ENCODE assay signal across 8 mouse cellular contexts in genomic region chr5:30886731-30887130, GRCm38 (mm10). TPM values are rescaled to one million over a fixed set of nuclear protein-coding genes. Genes with fewer than 3 reads are reported as not detected.
DNase-seq lines count a peak whose midpoint lies in the region; ATAC-seq and TF ChIP-seq lines count a peak whose summit lies in the region.

No protein-coding gene starts in this region.

- ATAC-seq in neural tube, embryonic 11.5 days (ENCODE audit: insufficient read depth, low FRiP score, low TSS enrichment), result no peak
- ATAC-seq in limb, embryonic 14.5 days (ENCODE audit: low FRiP score, low read depth), result no peak
- ATAC-seq in stomach, embryonic 16.5 days (ENCODE audit: insufficient read depth, low FRiP score), result no peak

- no peaks in the 10 kb centered on the region for H3K9me3 ChIP-seq in neural tube, embryonic 11.5 days (ENCODE audit: control insufficient read depth, low read length)
- H3K9me3 ChIP-seq in limb, embryonic 14.5 days (ENCODE audit: control insufficient read depth, low read length), result no peaks in the 10 kb centered on the region
- H3K9me3 ChIP-seq in stomach, embryonic 16.5 days (replicated peaks; ENCODE audit: control insufficient read depth, low read length), result no peaks in the 10 kb centered on the region

- H3K4me3 ChIP-seq in neural tube, embryonic 11.5 days (ENCODE audit: low read depth, low read length), result peak overlapping the region; percentile 78
- peak overlapping the region; percentile 80 for H3K4me3 ChIP-seq in limb, embryonic 14.5 days (replicated peaks; ENCODE audit: low read length)
- peak overlapping the region; percentile 88 for H3K4me3 ChIP-seq in stomach, embryonic 16.5 days (replicated peaks; ENCODE audit: low read length)

- peaks cover 3% of the 10 kb centered on the region; the same call in 1 of the 2 replicates for H3K36me3 ChIP-seq in neural tube, embryonic 11.5 days (ENCODE audit: control insufficient read depth, insufficient read depth, low read length)
- H3K36me3 ChIP-seq in limb, embryonic 14.5 days (ENCODE audit: control insufficient read depth, insufficient read depth, low read length), result peaks cover 14% of the 10 kb centered on the region
- H3K36me3 ChIP-seq in stomach, embryonic 16.5 days (ENCODE audit: control insufficient read depth, insufficient read depth, low read length), result 0 out of 2 replicates have a peak, but pooled peaks cover under 1% of the 10 kb centered on the region

- peak overlapping the region; percentile 61 for H3K9ac ChIP-seq in neural tube, embryonic 11.5 days (ENCODE audit: low read length)
- peak overlapping the region; percentile 75 for H3K9ac ChIP-seq in limb, embryonic 14.5 days (ENCODE audit: low read depth, low read length, severe bottlenecking)
- H3K9ac ChIP-seq in stomach, embryonic 16.5 days (ENCODE audit: low read length), result peak overlapping the region; percentile 89; the same call in 1 of the 2 replicates

- H3K4me2 ChIP-seq in neural tube, embryonic 11.5 days (ENCODE audit: low read depth), result peak overlapping the region; percentile 89
- H3K4me2 ChIP-seq in limb, embryonic 14.5 days (replicated peaks; ENCODE audit: low read depth, low read length, severe bottlenecking), result peak overlapping the region; percentile 77
- peak overlapping the region; percentile 89 for H3K4me2 ChIP-seq in stomach, embryonic 16.5 days (ENCODE audit: low read depth, low read length)

- peak; percentile 40 for DNase-seq in embryo, embryonic 10.5 days (ENCODE audit: low spot score)
- no peak for DNase-seq in embryo, embryonic 9.5 days (ENCODE audit: extremely low spot score)
- no peak for DNase-seq in neural tube, embryonic 11.5 days (ENCODE audit: low spot score)
- no peak for DNase-seq in neural tube, embryonic 10.5 days (ENCODE audit: extremely low spot score, low spot score)
- DNase-seq in limb, embryonic 14.5 days (ENCODE audit: low spot score), result no peak
- DNase-seq in right cerebral cortex, postnatal 4 days, result no peak
- DNase-seq in frontal cortex, postnatal 25 days (ENCODE audit: low spot score in 2 of 2), result no peak

- 40% methylated on average over 5 of the region's 5 CpGs for WGBS in neural tube, embryonic 11.5 days
- WGBS in limb, embryonic 14.5 days, result 36% methylated on average over 5 of the region's 5 CpGs
- WGBS in stomach, embryonic 16.5 days, result 33% methylated on average over 5 of the region's 5 CpGs

- peak overlapping the region; percentile 77 for H3K27ac ChIP-seq in neural tube, embryonic 11.5 days (ENCODE audit: low read depth, low read length)
- peak overlapping the region; percentile 98 for H3K27ac ChIP-seq in limb, embryonic 14.5 days (replicated peaks; ENCODE audit: low read depth, low read length)
- H3K27ac ChIP-seq in stomach, embryonic 16.5 days (ENCODE audit: low read length), result peak overlapping the region; percentile 92

- H3K27me3 ChIP-seq in neural tube, embryonic 11.5 days (ENCODE audit: control insufficient read depth, insufficient read depth, low read length), result no peaks in the 10 kb centered on the region
- no peaks in the 10 kb centered on the region for H3K27me3 ChIP-seq in limb, embryonic 14.5 days (ENCODE audit: control insufficient read depth, insufficient read depth, low read length)
- no peaks in the 10 kb centered on the region for H3K27me3 ChIP-seq in stomach, embryonic 16.5 days (ENCODE audit: control insufficient read depth, insufficient read depth, low read length)

- no peak for TF ChIP-seq POLR2A in limb, embryonic 14.5 days (IDR thresholded peaks at IDR 0.05; ENCODE audit: borderline replicate concordance, extremely low read depth, insufficient read depth, insufficient read length)

- peaks cover 10% of the 10 kb centered on the region for H3K4me1 ChIP-seq in neural tube, embryonic 11.5 days (ENCODE audit: control insufficient read depth, insufficient read depth, low read length)
- peaks cover 10% of the 10 kb centered on the region for H3K4me1 ChIP-seq in limb, embryonic 14.5 days (ENCODE audit: control insufficient read depth, insufficient read depth, low read length)
- H3K4me1 ChIP-seq in stomach, embryonic 16.5 days (ENCODE audit: control insufficient read depth, insufficient read depth, low read length), result peaks cover 10% of the 10 kb centered on the region

RNA-seq across cellular contexts. Expression of gene Agbl5, which starts 1.8 kb away (rescaled TPM):
- 23.2 and 25.3 TPM in 2 replicates for polyA plus RNA-seq in neural tube, embryonic 11.5 days (2014; fragmentation: Nextera tagmentation; extraction: Ambion mirVana)
- 61.9 and 78.3 TPM in 2 replicates for polyA plus RNA-seq in limb, embryonic 14.5 days (2012; rRNA removed)
- polyA plus RNA-seq in limb, embryonic 14.5 days (2014; fragmentation: Nextera tagmentation; extraction: Ambion mirVana), result 27.7 and 32.2 TPM in 2 replicates
- 16.7 and 18.4 TPM in 2 replicates for polyA plus RNA-seq in stomach, embryonic 16.5 days (2015; fragmentation: Nextera tagmentation; extraction: Ambion mirVana)

RNA-seq across cellular contexts. Expression of gene Tmem214, which starts 18.9 kb away (rescaled TPM):
- 42.1 and 47.3 TPM in 2 replicates for polyA plus RNA-seq in neural tube, embryonic 11.5 days (2014; fragmentation: Nextera tagmentation; extraction: Ambion mirVana)
- polyA plus RNA-seq in limb, embryonic 14.5 days (2012; rRNA removed), result 115 and 152 TPM in 2 replicates
- 80.7 and 81.8 TPM in 2 replicates for polyA plus RNA-seq in limb, embryonic 14.5 days (2014; fragmentation: Nextera tagmentation; extraction: Ambion mirVana)
- 85.7 and 93.7 TPM in 2 replicates for polyA plus RNA-seq in stomach, embryonic 16.5 days (2015; fragmentation: Nextera tagmentation; extraction: Ambion mirVana)

RNA-seq across cellular contexts. Expression of gene Ost4, which starts 20.9 kb away (rescaled TPM):
- 354 and 368 TPM in 2 replicates for polyA plus RNA-seq in neural tube, embryonic 11.5 days (2014; fragmentation: Nextera tagmentation; extraction: Ambion mirVana)
- 364 and 388 TPM in 2 replicates for polyA plus RNA-seq in limb, embryonic 14.5 days (2012; rRNA removed)
- polyA plus RNA-seq in limb, embryonic 14.5 days (2014; fragmentation: Nextera tagmentation; extraction: Ambion mirVana), result 502 and 567 TPM in 2 replicates
- polyA plus RNA-seq in stomach, embryonic 16.5 days (2015; fragmentation: Nextera tagmentation; extraction: Ambion mirVana), result 434 and 465 TPM in 2 replicates

RNA-seq across cellular contexts. Expression of gene Emilin1, which starts 26.5 kb away (rescaled TPM):
- 59.7 and 69.8 TPM in 2 replicates for polyA plus RNA-seq in neural tube, embryonic 11.5 days (2014; fragmentation: Nextera tagmentation; extraction: Ambion mirVana)
- polyA plus RNA-seq in limb, embryonic 14.5 days (2012; rRNA removed), result 222 and 268 TPM in 2 replicates
- polyA plus RNA-seq in limb, embryonic 14.5 days (2014; fragmentation: Nextera tagmentation; extraction: Ambion mirVana), result 191 and 204 TPM in 2 replicates
- 245 and 257 TPM in 2 replicates for polyA plus RNA-seq in stomach, embryonic 16.5 days (2015; fragmentation: Nextera tagmentation; extraction: Ambion mirVana)

RNA-seq across cellular contexts. Expression of gene Khk, which starts 34.5 kb away (rescaled TPM):
- 7.9 and 9.6 TPM in 2 replicates for polyA plus RNA-seq in neural tube, embryonic 11.5 days (2014; fragmentation: Nextera tagmentation; extraction: Ambion mirVana)
- polyA plus RNA-seq in limb, embryonic 14.5 days (2012; rRNA removed), result 29.5 and 37.8 TPM in 2 replicates
- polyA plus RNA-seq in limb, embryonic 14.5 days (2014; fragmentation: Nextera tagmentation; extraction: Ambion mirVana), result 29.7 and 31.3 TPM in 2 replicates
- 28.8 and 31.8 TPM in 2 replicates for polyA plus RNA-seq in stomach, embryonic 16.5 days (2015; fragmentation: Nextera tagmentation; extraction: Ambion mirVana)
